Mouse (Mus musculus) heart, embryonic 12.5 days (tissue): ENCODE results near the gene Uap1. TPM values are rescaled to one million over a fixed set of nuclear protein-coding genes. Genes with fewer than 3 reads are reported as not detected.

Experiments
- ATAC-seq: fragments of 200-750 bp; cut with Nextera tagmentation; 2 replicates; pipeline ENCODE4 v1.8.0; 2017; ENCODE audit warnings: moderate TSS enrichment, moderate library complexity; ENCODE audit not compliant: insufficient number of reproducible peaks, low FRiP score
- H3K27ac ChIP-seq: fragments of 300-500 bp; sonication (generic); 2 replicates; pipeline ENCODE4 v1.5.1; 2016; ENCODE audit warnings: mild to moderate bottlenecking, moderate library complexity; ENCODE audit not compliant: poor library complexity, severe bottlenecking
- H3K27me3 ChIP-seq: fragments of 300-500 bp; sonication (generic); replicated peaks from 2 replicates; pipeline ENCODE4 v1.6.1; 2016; ENCODE audit warnings: mild to moderate bottlenecking, moderate library complexity
- H3K36me3 ChIP-seq: fragments of 300-500 bp; sonication (generic); 2 replicates; pipeline ENCODE4 v1.6.1; 2016; ENCODE audit warnings: mild to moderate bottlenecking, moderate library complexity
- H3K4me1 ChIP-seq: fragments of 300-500 bp; sonication (generic); replicated peaks from 2 replicates; pipeline ENCODE4 v1.6.1; 2016; ENCODE audit warnings: mild to moderate bottlenecking
- H3K4me2 ChIP-seq: fragments of 300-500 bp; sonication (generic); 2 replicates; pipeline ENCODE4 v1.6.1; 2016; ENCODE audit warnings: mild to moderate bottlenecking, moderate library complexity
- H3K4me3 ChIP-seq: fragments of 300-500 bp; sonication (generic); 2 replicates; pipeline ENCODE4 v1.5.1; 2016; ENCODE audit warnings: mild to moderate bottlenecking
- H3K9ac ChIP-seq: fragments of 300-500 bp; sonication (generic); 2 replicates; pipeline ENCODE4 v1.6.1; 2016; ENCODE audit warnings: mild to moderate bottlenecking, moderate library complexity
- H3K9me3 ChIP-seq: fragments of 300-500 bp; sonication (generic); replicated peaks from 2 replicates; pipeline ENCODE4 v1.6.1; 2016; ENCODE audit warnings: mild to moderate bottlenecking, moderate library complexity
- WGBS: fragments of 180-500 bp; shearing (Covaris S2); methylation state at CpG from one replicate; pipeline ENCODE4 v1.1.7; 2016; 5-methylcytosine and 5-hydroxymethylcytosine counted together
- polyA plus RNA-seq: library from polyadenylated mRNA; unstranded; fragments of >200 nt; fragmentation: Nextera tagmentation; extraction: Ambion mirVana; gene quantifications from 2 replicates; pipeline ENCODE4 v1.2.1, GENCODE M21; 2016

Uap1 gene
- polyA plus RNA-seq, 1 experiment from 2014 or later, result 61.6 TPM

DNA sequence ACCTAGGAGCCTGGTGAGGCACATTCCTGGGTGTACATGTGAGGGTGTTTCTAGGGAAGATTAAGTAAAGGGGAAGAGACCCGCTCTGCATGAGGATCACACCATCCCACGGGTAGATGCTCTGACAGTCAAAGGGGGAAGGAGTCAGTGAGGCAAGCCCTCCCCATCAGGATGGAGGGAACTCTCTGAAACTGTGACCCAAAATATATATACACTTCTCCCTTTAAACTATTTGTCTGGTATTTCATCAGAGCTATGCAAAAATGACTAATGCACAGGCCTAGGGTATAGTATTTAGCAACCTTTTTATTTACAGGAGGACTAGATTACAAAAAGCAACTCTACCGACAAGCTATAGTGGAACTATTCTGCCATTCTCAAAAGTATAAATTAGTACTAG, 9.8 kb downstream of the Uap1 start:
- H3K27me3 ChIP-seq, result no peaks in the 10 kb centered on the region
- H3K4me3 ChIP-seq, result no peak overlapping the region
- no peak for ATAC-seq
- no peak overlapping the region for H3K9ac ChIP-seq
- peaks cover 40% of the 10 kb centered on the region for H3K36me3 ChIP-seq
- H3K4me2 ChIP-seq, result no peak overlapping the region
- WGBS, result 86% methylated on average over 3 of the region's 3 CpGs
- peaks cover 22% of the 10 kb centered on the region for H3K4me1 ChIP-seq
- H3K27ac ChIP-seq, result no peak overlapping the region
- no peaks in the 10 kb centered on the region for H3K9me3 ChIP-seq

DNA sequence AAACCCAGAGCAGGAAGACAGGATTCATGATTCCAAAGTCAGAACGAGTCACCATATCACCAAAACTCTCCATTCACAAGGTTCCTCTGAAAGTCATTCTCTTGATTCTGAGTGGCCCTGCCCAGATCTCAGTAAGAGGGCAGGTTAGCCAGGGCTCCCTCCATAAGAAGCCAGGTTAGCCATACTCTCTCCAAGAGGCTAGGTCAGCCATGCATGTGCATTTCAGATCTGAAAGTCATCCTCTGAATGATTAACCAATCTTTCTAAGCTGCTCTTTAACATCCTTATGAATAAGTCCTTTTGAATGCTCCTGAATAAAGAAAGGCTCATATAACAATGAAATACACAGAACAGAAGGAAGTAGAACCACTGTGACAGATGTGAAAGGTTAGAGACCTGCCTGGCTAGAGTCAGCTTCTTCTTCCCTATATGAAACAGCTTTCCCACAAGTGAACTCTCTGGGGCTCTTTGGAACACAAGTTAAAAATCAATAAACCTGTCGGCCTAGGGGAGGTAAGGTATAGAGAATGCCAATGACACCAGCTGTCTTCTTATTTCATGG, 10.6 kb downstream of the Uap1 start:
- no peak overlapping the region for H3K4me3 ChIP-seq
- peaks cover 16% of the 10 kb centered on the region for H3K4me1 ChIP-seq
- H3K27ac ChIP-seq, result no peak overlapping the region
- no peaks in the 10 kb centered on the region for H3K9me3 ChIP-seq
- no peak for ATAC-seq
- WGBS, result 81% methylated on average over 2 of the region's 2 CpGs
- H3K27me3 ChIP-seq, result no peaks in the 10 kb centered on the region
- H3K4me2 ChIP-seq, result no peak overlapping the region
- H3K9ac ChIP-seq, result no peak overlapping the region
- peaks cover 41% of the 10 kb centered on the region for H3K36me3 ChIP-seq

DNA sequence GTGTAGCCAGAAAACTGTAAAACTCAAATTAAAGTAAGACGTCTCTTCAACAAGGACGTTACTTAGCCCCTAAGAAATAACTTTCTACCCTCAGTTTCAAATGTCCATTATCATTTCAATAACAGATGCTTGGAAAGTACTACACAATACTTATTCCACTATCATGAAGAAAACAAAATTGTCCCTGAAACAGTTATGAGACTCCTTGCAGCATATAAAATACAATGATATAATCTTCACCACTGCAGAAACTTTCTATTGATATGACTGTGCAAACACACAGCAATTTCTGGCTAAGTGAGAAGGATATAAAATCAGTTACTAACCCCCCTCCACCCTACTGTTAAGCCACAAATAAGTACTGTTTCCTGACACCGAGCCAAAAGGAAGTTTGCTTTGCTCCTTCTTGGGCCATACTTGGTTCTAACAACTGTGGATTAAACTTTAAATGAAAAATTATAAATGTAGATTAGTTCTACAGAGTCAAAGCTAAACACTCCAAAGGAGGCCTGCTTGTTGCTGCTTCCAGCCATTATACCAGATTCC, 11.3 kb downstream of the Uap1 start:
- WGBS, result 77% methylated on average over 3 of the region's 3 CpGs
- H3K4me3 ChIP-seq, result no peak overlapping the region
- H3K4me2 ChIP-seq, result no peak overlapping the region
- H3K9me3 ChIP-seq, result no peaks in the 10 kb centered on the region
- H3K27me3 ChIP-seq, result no peaks in the 10 kb centered on the region
- H3K27ac ChIP-seq, result no peak overlapping the region
- peaks cover 41% of the 10 kb centered on the region for H3K36me3 ChIP-seq
- peaks cover 11% of the 10 kb centered on the region for H3K4me1 ChIP-seq
- H3K9ac ChIP-seq, result no peak overlapping the region
- no peak for ATAC-seq

DNA sequence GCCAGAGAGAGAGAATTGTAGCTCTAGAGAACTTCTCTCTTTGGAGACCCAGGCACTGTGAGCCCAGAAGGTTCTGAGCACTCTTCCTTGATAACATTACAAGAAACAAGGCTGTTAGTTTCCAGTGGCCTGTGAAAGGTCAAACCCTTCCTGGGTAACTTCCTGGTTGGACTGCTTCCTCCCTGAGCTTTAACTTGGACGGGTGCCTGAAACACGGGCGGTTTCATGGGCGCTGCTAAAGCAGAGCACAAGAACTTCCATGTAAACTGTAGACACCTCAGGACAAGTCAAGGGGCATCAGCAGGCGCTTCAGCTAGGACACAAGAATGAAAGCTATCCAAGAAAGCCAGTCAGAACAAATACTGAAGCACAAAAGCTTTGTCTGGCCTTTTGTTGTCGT, 12.9 kb downstream of the Uap1 start:
- Histone ChIP-seq H3K4me2 (no peak overlapping the region), H3K9ac (no peak overlapping the region), H3K36me3 (peaks cover 51% of the 10 kb centered on the region), H3K4me1 (peaks cover 7% of the 10 kb centered on the region; the same call in 1 of the 2 replicates), H3K27ac (peak overlapping the region; percentile 68), H3K4me3 (no peak overlapping the region), H3K9me3 (no peaks in the 10 kb centered on the region), H3K27me3 (no peaks in the 10 kb centered on the region)
- WGBS, result 56% methylated on average over 6 of the region's 6 CpGs
- ATAC-seq, result no peak

DNA sequence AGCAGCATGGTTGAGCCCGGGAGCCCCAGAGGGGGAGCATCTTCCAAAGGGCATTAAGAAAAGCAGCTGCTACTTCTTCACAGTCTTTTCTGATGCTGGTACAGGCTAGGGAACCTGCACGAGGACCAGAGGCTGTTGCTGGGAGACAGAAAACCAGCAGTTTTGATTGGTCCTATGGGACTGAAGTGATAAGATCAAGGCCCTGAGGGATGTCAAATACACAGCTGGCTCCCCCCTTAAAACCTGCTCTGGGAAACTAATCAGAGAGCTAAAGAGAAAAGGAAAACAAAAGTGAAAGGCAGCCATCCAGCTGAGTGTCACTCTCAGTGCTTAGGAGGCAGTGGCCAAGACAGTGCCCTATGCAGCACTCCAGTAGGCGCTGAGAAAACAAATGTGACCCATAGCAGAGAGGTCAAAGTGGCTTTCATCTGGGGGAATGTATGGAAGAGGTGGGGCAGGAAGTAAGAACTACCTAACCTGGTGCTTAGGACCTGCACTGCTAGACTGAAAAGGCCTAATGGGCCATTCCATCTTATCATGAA, 14.3 kb downstream of the Uap1 start:
- Histone ChIP-seq H3K9ac (no peak overlapping the region), H3K36me3 (peaks cover 51% of the 10 kb centered on the region), H3K4me3 (no peak overlapping the region), H3K4me1 (peaks cover 7% of the 10 kb centered on the region; the same call in 1 of the 2 replicates), H3K9me3 (no peaks in the 10 kb centered on the region), H3K27ac (no peak overlapping the region), H3K27me3 (no peaks in the 10 kb centered on the region), H3K4me2 (no peak overlapping the region)
- 81% methylated on average over 3 of the region's 3 CpGs for whole genome bisulfite sequencing
- ATAC-seq, result no peak

DNA sequence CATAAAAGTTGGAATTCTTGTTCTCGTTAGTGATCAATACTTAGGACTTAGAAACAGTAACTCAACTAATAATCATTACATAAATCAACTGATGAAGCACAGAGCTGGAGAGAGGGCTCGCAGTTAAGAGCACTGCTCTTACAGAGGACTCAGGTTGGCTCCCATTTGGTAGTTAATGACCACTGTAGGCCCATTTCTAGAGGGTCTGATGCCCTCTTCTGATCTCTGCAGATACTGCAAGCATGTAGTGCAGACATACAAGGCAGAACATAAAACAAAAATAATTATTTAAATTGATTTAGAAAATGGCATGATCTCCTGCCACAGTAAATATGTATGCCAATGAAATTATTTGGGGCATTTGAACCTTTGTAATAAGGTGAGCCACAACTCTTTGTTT, 15.1 kb downstream of the Uap1 start:
- no peak overlapping the region for H3K4me3 ChIP-seq
- 92% methylated on average over 2 of the region's 2 CpGs for WGBS
- no peaks in the 10 kb centered on the region for H3K9me3 ChIP-seq
- H3K27ac ChIP-seq, result no peak overlapping the region
- no peak overlapping the region for H3K4me2 ChIP-seq
- peaks cover 7% of the 10 kb centered on the region; the same call in 1 of the 2 replicates for H3K4me1 ChIP-seq
- H3K27me3 ChIP-seq, result no peaks in the 10 kb centered on the region
- peaks cover 49% of the 10 kb centered on the region for H3K36me3 ChIP-seq
- ATAC-seq, result no peak
- H3K9ac ChIP-seq, result no peak overlapping the region

DNA sequence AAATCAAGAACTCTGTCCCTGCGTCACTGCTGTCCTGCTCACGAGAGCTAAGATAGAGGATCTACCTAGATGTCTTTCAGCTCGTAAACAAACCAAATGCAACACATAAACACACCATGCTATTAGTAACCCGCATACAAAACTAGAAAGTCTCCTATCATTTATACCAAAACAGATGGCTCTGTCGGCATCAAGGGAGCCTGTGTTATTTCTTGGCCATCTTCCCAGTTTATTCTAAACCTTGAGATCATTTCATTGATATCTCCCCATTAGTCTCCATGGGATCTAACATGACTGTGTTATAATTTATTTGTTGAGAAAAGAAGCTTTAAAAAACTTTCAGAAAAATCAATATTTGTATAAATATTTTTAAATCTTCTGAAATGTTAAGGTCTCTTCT, 19.0 kb downstream of the Uap1 start:
- Histone ChIP-seq H3K9ac (no peak overlapping the region), H3K4me2 (no peak overlapping the region), H3K4me3 (no peak overlapping the region), H3K36me3 (peaks cover 37% of the 10 kb centered on the region), H3K27me3 (no peaks in the 10 kb centered on the region), H3K4me1 (no peaks in the 10 kb centered on the region), H3K27ac (no peak overlapping the region), H3K9me3 (no peaks in the 10 kb centered on the region)
- no peak for ATAC-seq
- 93% methylated on average over 5 of the region's 5 CpGs for WGBS

DNA sequence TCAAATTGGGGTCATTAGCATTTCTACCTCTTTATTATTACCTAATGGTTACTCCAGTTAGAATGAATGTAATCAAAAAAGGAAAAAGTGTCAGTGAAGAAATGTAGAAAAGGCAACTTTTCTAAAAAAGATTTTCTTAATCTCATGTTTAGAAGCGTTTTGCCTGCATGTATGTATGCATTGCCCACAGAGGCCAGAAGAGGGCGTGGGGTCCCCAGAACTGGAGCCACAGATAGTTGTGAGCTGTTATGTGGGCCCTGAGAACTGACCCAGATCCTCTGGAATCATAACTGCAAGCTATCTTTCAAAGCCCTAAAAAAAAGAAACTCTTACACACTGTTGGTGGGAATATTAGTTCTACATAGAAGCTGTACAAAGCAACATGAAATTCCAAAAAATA, 19.5 kb downstream of the Uap1 start:
- Histone ChIP-seq H3K36me3 (peaks cover 36% of the 10 kb centered on the region), H3K9ac (no peak overlapping the region), H3K4me2 (no peak overlapping the region), H3K9me3 (no peaks in the 10 kb centered on the region), H3K4me1 (no peaks in the 10 kb centered on the region), H3K4me3 (no peak overlapping the region), H3K27ac (no peak overlapping the region), H3K27me3 (no peaks in the 10 kb centered on the region)
- no peak for ATAC-seq
- 59% methylated on average over 2 of the region's 2 CpGs for WGBS

DNA sequence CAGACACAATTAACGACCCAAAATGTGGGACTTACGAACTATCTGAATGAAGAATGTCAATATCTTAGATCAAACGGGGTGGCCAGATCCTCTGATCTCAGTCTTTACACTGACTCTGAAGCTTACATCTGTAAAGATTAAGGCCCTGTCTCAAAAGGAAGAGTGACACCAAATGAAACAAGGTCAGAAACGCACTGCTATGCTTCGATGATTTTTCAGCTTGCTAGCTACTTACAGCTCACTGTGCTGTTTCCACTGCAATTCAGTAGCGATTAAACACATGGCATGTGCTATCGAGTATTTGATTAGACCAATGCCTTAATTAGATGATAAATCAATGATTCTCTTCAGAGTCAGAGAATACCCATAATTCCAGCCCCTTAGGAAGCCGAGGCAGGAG, 20.8 kb downstream of the Uap1 start:
- no peak overlapping the region for H3K4me2 ChIP-seq
- no peak overlapping the region for H3K9ac ChIP-seq
- H3K27me3 ChIP-seq, result no peaks in the 10 kb centered on the region
- no peak for ATAC-seq
- peaks cover 44% of the 10 kb centered on the region for H3K36me3 ChIP-seq
- H3K4me3 ChIP-seq, result no peak overlapping the region
- H3K4me1 ChIP-seq, result peaks cover 3% of the 10 kb centered on the region; the same call in 1 of the 2 replicates
- WGBS, result 87% methylated on average over 8 of the region's 8 CpGs
- H3K9me3 ChIP-seq, result no peaks in the 10 kb centered on the region
- no peak overlapping the region for H3K27ac ChIP-seq

DNA sequence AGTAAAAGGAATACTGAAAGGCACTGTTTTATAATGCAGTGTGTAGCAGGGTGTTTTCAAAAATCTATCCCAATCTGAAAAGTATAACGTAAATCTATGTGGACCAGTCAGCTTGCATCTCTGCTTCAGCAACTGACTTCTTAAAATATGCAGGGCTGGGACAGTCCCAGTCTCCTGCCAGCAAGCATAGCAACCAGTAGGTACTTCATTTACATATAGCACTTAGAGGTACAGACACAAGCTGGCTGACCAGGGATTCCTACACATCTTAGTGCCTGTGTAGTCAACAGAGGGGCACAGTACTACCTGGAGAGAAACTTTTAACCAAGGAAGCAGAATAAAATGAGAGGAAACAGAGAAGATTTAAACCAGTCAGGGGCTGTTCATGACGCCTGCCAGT, 22.2 kb downstream of the Uap1 start:
- Histone ChIP-seq H3K36me3 (peaks cover 48% of the 10 kb centered on the region), H3K4me2 (no peak overlapping the region)
- ATAC-seq, result no peak

DNA sequence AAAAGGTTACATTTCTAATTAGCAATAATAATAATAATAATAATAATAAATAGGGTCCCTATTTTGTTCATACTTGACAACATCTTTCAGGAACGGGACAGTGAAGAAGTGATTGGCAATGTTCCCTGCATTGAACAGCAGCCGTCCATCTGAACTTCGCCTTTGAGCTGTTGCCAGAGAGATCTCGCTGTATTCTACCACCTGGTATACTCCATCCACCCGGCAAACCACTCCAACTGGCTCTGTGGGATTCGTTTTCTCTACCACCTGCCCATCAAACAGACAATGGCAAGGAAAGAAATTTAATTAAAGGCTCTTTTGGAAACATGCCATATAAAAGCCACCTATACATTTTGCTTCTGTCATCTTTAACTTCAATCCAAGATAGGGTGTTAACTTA, 23.9 kb downstream of the Uap1 start:
- Histone ChIP-seq H3K9ac (no peak overlapping the region), H3K4me3 (no peak overlapping the region), H3K4me2 (no peak overlapping the region), H3K36me3 (peaks cover 45% of the 10 kb centered on the region), H3K4me1 (peaks cover 13% of the 10 kb centered on the region), H3K27ac (no peak overlapping the region), H3K9me3 (no peaks in the 10 kb centered on the region), H3K27me3 (no peaks in the 10 kb centered on the region)
- no peak for ATAC-seq
- 93% methylated on average over 6 of the region's 6 CpGs for WGBS

More for the DNA sequence above, 22.2 kb downstream of the Uap1 start:
- H3K9ac ChIP-seq, result no peak overlapping the region
- H3K9me3 ChIP-seq, result no peaks in the 10 kb centered on the region
- H3K4me3 ChIP-seq, result no peak overlapping the region
- H3K4me1 ChIP-seq, result peaks cover 12% of the 10 kb centered on the region
- 86% methylated on average over 2 of the region's 2 CpGs for WGBS
- no peaks in the 10 kb centered on the region for H3K27me3 ChIP-seq
- H3K27ac ChIP-seq, result no peak overlapping the region

DNA sequence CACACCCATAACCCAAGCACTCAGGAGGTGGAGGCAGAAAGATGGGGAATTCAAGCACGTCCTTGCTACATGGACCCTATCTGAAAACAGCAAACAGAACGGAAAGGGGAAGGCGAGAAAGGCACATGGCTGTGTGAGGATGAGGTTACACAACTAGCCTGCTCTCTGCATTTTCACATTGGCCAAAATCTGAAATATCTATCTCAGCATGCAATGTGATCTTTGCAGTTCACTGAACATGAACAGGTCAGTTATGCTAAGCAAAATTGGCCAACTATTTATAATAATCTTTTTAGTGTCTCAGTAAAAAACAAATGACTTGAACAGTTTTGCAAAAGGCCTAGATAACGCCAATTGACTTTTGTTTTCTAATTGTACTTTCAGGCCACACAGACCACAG, 25.0 kb downstream of the Uap1 start:
- ATAC-seq, result no peak

More for the DNA sequence above, 25.0 kb downstream of the Uap1 start:
- Histone ChIP-seq H3K27me3 (no peaks in the 10 kb centered on the region), H3K4me1 (peaks cover 13% of the 10 kb centered on the region), H3K9me3 (no peaks in the 10 kb centered on the region), H3K4me3 (no peak overlapping the region), H3K9ac (no peak overlapping the region), H3K36me3 (peaks cover 46% of the 10 kb centered on the region), H3K4me2 (no peak overlapping the region), H3K27ac (no peak overlapping the region)
- 79% methylated on average over 4 of the region's 4 CpGs for WGBS
